Mouse (Mus musculus): ENCODE measurements around the gene Gm11127.
A peak's percentile ranks its signal among the peaks of the same experiment; 100 is the strongest.
"Not testable (repeated sequence)": the region's sequence is repeated elsewhere in the genome, so short reads cannot be mapped to it uniquely, and the experiment has no call there.

The Gm11127 gene

GRCm38 (mm10) chr17:36058362-36058761 is at the start of gene Gm11127:
TSS of gene Gm11127 (minus strand) at chr17:36058371.
- not testable (repeated sequence) for DNase-seq (ENCODE audit: low spot score)

- not testable (repeated sequence) for DNase-seq (ENCODE audit: low spot score)
Observed at GRCm38 (mm10) chr17:36102091-36102490, 43.9 kb upstream of the Gm11127 start.

- DNase-seq (ENCODE audit: low spot score) = not testable (repeated sequence)
Observed at GRCm38 (mm10) chr17:36099603-36100002, 41.4 kb upstream of the Gm11127 start.

GRCm38 (mm10) chr17:36093936-36094335 is 35.8 kb upstream of the Gm11127 start:
- DNase-seq (ENCODE audit: low spot score) = no peak

GRCm38 (mm10) chr17:36092520-36092919 is 34.3 kb upstream of the Gm11127 start:
- DNase-seq (ENCODE audit: low spot score) = not testable (repeated sequence)

- not testable (repeated sequence) for DNase-seq (ENCODE audit: low spot score)
Observed at GRCm38 (mm10) chr17:36091933-36092332, 33.8 kb upstream of the Gm11127 start.

GRCm38 (mm10) chr17:36085976-36086375 is 27.8 kb upstream of the Gm11127 start:
- DNase-seq (ENCODE audit: low spot score) = not testable (repeated sequence)

GRCm38 (mm10) chr17:36083870-36084451 is 25.8 kb upstream of the Gm11127 start:
- DNase-seq (ENCODE audit: low spot score) = no peak

- no peak for DNase-seq (ENCODE audit: low spot score)
Observed at GRCm38 (mm10) chr17:36083266-36083869, 25.2 kb upstream of the Gm11127 start.

- not testable (repeated sequence) for DNase-seq (ENCODE audit: low spot score)
Observed at GRCm38 (mm10) chr17:36082519-36083232, 24.5 kb upstream of the Gm11127 start.

GRCm38 (mm10) chr17:36081901-36082300 is 23.7 kb upstream of the Gm11127 start:
- DNase-seq (ENCODE audit: low spot score) = not testable (repeated sequence)

GRCm38 (mm10) chr17:36060829-36061228 is 2.7 kb upstream of the Gm11127 start:
- DNase-seq (ENCODE audit: low spot score) = peak; percentile 67

- not testable (repeated sequence) for DNase-seq (ENCODE audit: low spot score)
Observed at GRCm38 (mm10) chr17:36057927-36058326, 244 bp downstream of the Gm11127 start.

- no peak for DNase-seq (ENCODE audit: low spot score)
Observed at GRCm38 (mm10) chr17:36043286-36043685, 14.9 kb downstream of the Gm11127 start.

GRCm38 (mm10) chr17:36042610-36043169 is 15.5 kb downstream of the Gm11127 start, which contains the start of the genes H2-T22 and Gm6034:
TSS of gene H2-T22 (minus strand) at chr17:36042747.
TSS of gene Gm6034 (plus strand) at chr17:36042961.
- not testable (repeated sequence) for DNase-seq (ENCODE audit: low spot score)

GRCm38 (mm10) chr17:36042055-36042454 is 16.1 kb downstream of the Gm11127 start:
- DNase-seq (ENCODE audit: low spot score) = not testable (repeated sequence)

GRCm38 (mm10) chr17:36040604-36041003 is 17.6 kb downstream of the Gm11127 start:
- not testable (repeated sequence) for DNase-seq (ENCODE audit: low spot score)

- not testable (repeated sequence) for DNase-seq (ENCODE audit: low spot score)
Observed at GRCm38 (mm10) chr17:36036126-36036525, 22.0 kb downstream of the Gm11127 start.

GRCm38 (mm10) chr17:36035010-36035638 is 23.0 kb downstream of the Gm11127 start:
- DNase-seq (ENCODE audit: low spot score) = not testable (repeated sequence)

GRCm38 (mm10) chr17:36034524-36034923 is 23.6 kb downstream of the Gm11127 start:
- not testable (repeated sequence) for DNase-seq (ENCODE audit: low spot score)

- DNase-seq (ENCODE audit: low spot score) = not testable (repeated sequence)
Observed at GRCm38 (mm10) chr17:36032351-36032875, 25.8 kb downstream of the Gm11127 start, which contains the start of gene H2-T23. TSS of gene H2-T23 (minus strand) at chr17:36032855.
